Mouse (Mus musculus): ENCODE results near the gene Hs6st3.

GRCm38 (mm10) chr14:119137906-119138785 lies at the start of gene Hs6st3:
- no peak for TF ChIP-seq EP300 (IDR thresholded peaks at IDR 0.05; ENCODE audit: low read depth)
- no peak for TF ChIP-seq CTCF (IDR thresholded peaks at IDR 0.05; ENCODE audit: low read depth)
